Mouse (Mus musculus): ENCODE measurements around the gene Inpp4b. TPM values are rescaled to one million over a fixed set of nuclear protein-coding genes. Genes with fewer than 3 reads are reported as not detected.

Inpp4b gene
- 0.37 and 0.53 TPM in 2 replicates for polyA plus RNA-seq (2012; rRNA removed)

GRCm38 (mm10) chr8:81342236-81342998 lies at the start of gene Inpp4b:
Gene Inpp4b, plus strand, starts transcription at chr8:81342556.

Measured in ovary, adult 2 months (tissue).